Mouse (Mus musculus) heart, postnatal 4 days (tissue): ENCODE measurements around the gene Olfr73. TPM values are rescaled to one million over a fixed set of nuclear protein-coding genes. Genes with fewer than 3 reads are reported as not detected.
"Not testable (repeated sequence)": the region's sequence is repeated elsewhere in the genome, so short reads cannot be mapped to it uniquely, and the experiment has no call there.

ENCODE experiments used
- DNase-seq: peaks from one replicate; pipeline ENCODE4 v3.0.0; 2021
- total RNA-seq, 2 experiments: library from RNA; stranded (reverse); gene quantifications; 2 replicates each; pipeline ENCODE4 v1.2.3; 2021

Gene Olfr73
- total RNA-seq = not detected

DNA sequence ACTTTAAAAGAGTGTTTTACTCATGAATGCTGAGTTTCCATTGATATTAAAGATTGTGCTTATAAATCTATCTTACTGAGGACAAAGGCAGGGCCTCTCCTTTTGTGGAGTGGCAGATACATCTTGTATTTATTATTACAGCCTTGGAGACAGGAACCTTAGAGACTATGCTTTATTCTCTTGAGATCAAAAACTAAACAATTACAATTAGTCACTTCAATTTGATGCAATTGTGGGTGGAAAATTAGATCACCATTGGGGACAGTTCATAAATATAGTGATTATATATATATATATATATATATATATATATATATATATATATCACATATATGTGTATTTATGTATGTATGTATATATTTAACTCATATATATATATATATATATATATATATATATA lies at the start of gene Olfr73:
TSS of gene Olfr73 (minus strand) at position 101 of the 400 bp plus-strand sequence.
- no peak for DNase-seq

DNA sequence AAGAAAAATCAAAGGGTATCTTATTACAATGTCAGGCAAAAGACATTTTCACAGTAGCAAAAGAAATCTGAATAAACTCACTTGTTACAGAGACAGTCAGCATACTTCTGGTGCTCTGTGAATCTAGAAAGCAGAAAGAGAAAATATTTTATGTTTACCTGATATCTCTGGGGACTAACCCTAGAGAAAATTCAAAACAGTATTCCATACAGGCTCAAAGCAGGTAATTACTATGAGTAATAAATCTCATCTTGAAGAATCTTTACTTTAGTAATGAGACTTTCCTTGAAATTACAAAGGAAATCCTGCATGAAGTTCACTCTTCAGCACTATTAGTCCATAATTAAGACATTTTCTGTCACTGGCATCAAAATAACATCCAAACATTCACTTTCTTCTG lies 34.2 kb upstream of the Olfr73 start, which contains the start of gene Olfr1163:
TSS of gene Olfr1163 (minus strand) at position 101 of the 400 bp plus-strand sequence.
- no peak for DNase-seq

DNA sequence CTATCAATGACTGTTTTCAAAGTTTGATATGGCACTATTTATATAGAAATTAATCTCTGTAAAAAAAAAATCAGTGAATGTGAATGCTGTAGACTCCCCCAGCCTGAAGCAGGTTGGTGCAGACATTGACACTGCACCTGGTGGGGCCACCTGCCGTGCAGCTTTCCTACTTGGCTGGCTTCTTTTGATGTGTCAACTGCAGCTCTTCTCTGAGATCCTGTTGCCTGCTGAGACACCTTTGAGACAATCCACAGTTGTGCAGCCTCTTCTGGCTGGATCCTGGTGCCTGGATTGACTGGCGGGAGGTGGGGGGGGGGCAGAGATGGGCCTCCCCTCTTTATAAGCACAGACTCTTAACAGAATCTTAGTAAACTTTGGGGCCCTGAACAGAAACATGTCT lies 26.1 kb upstream of the Olfr73 start:
- DNase-seq = no peak

DNA sequence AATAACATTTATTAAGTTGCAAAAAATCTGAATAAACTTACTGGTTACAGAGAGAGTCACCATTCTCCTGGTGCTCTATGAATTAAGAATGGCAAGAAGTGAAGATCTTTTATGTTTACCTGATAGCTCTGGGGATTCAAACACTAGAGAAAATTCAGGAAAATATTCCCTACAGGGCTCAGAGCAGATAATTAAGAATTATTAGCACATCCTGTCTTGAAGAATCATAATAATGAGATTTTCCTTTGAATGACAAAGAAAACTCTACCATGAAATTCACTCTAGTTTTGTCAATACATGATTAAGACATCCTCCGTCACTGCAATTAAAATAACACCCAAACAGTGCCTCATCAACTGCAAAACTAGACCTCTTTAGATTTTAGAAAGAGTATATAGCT lies 13.5 kb upstream of the Olfr73 start, which contains the start of gene Olfr1162:
TSS of gene Olfr1162 (minus strand) at position 101 of the 400 bp plus-strand sequence.
- no peak for DNase-seq

DNA sequence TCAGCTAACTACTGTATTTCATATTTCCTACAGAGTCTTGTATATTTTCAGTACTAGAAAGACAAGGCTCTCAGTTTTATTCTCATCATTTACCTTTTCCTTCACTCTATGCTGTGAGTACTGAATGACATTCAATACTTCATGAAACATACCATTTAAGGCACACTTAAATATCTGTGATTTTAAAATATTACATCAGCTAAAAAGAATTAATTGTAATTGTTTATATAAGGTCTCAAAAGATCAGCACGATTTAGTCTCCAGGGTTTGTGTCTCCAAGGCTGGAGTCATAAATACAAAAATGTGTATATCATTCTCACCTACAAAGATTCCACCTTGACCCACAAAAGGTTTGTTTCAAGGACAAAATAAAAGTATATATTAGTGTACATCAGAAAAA lies 15.0 kb downstream of the Olfr73 start, which contains the start of gene Olfr1161:
TSS of gene Olfr1161 (plus strand) at position 301 of the 400 bp plus-strand sequence.
- not testable (repeated sequence) for DNase-seq

DNA sequence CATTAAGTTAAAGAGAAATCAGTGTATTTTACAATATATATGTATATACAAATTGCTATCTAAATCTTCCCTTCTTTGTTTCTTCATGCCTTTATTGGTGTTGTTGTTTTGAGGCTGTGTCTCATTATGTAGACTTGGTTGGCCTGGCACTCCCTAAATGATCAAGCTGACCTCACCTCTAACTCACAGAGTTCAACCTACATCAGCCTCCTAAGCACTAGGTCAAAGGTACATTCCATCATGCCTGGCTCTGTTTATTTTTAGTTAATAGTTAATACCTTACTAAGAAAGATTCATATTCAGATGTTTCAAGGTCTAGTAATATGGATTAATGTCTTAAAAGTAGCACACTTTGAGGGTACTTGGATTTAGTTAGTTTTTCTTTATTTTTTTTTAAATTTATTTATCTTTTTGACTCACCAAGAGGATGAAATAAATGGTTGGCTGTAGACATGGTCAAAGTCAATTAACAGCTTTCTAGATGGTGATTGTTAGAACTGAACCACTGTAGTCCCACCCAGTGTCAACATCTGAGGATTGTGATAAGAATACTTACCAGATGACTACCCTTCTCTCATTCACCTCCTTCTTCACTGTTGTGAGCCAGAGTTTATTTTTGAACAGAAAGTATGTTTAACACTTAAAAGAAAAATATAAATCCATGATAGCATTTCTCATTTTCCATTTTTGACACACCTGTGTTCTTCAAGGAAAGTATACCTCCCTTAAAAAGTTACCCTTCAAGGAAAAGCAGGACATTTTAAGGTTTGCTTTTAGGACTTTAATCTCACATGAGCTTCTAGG lies 29.8 kb downstream of the Olfr73 start, which contains the start of gene Olfr1160:
TSS of gene Olfr1160 (minus strand) at position 754 of the 804 bp plus-strand sequence.
- no peak for DNase-seq

DNA sequence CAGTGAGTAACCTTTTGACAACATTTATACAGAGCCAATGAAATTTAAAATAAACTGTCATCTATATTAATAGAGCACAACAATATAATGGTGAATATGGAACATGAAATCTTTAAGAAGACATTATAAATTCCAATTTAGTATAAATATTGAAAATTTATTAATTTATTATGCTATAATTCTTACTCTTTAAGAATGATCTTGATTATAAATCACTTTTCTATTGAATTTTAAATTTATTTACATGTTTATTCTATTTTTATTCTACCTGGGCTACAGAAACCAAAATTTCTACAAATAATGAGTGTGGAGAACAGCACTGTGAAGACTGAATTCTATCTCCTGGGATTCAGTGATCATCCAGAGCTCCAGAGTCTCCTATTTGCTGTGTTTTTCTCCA lies 47.7 kb downstream of the Olfr73 start, which contains the start of gene Olfr1158:
TSS of gene Olfr1158 (plus strand) at position 301 of the 400 bp plus-strand sequence.
- no peak for DNase-seq

Other genes starting within 250 kb of the Olfr73 start
- not detected for gene Olfr1143, start 237.1 kb downstream of the Olfr73 start, total RNA-seq
- gene Olfr1145, start 227.9 kb downstream of the Olfr73 start, total RNA-seq = not detected
- gene Olfr1148, start 207.2 kb downstream of the Olfr73 start, total RNA-seq = not detected
- gene Olfr1150-ps1, start 193.7 kb downstream of the Olfr73 start, total RNA-seq = not detected
- not detected for gene Olfr1151, start 181.8 kb downstream of the Olfr73 start, total RNA-seq
- gene Olfr1152, start 171.2 kb downstream of the Olfr73 start, total RNA-seq = not detected
- not detected for gene Olfr1153, start 142.7 kb downstream of the Olfr73 start, total RNA-seq
- not detected for gene Olfr1154, start 132.5 kb downstream of the Olfr73 start, total RNA-seq
- not detected for gene Olfr1155, start 92.6 kb downstream of the Olfr73 start, total RNA-seq
- gene Olfr1156, start 84.6 kb downstream of the Olfr73 start, total RNA-seq = not detected
- gene Olfr1157, start 69.4 kb downstream of the Olfr73 start, total RNA-seq = not detected
- not detected for gene Olfr74, start 63.0 kb downstream of the Olfr73 start, total RNA-seq
- not detected for gene Olfr1158, start 47.6 kb downstream of the Olfr73 start, total RNA-seq
- not detected for gene Olfr1160, start 29.4 kb downstream of the Olfr73 start, total RNA-seq
- not detected for gene Olfr1161, start 14.9 kb downstream of the Olfr73 start, total RNA-seq
- not detected for gene Olfr1162, start 13.4 kb upstream of the Olfr73 start, total RNA-seq
- gene Olfr1163, start 34.1 kb upstream of the Olfr73 start, total RNA-seq = not detected
- not detected for gene Olfr1164, start 56.3 kb upstream of the Olfr73 start, total RNA-seq
- not detected for gene Olfr1166, start 90.6 kb upstream of the Olfr73 start, total RNA-seq
- not detected for gene Olfr1167, start 117.5 kb upstream of the Olfr73 start, total RNA-seq
- not detected for gene Olfr1168, start 144.2 kb upstream of the Olfr73 start, total RNA-seq
- gene Olfr1170, start 190.6 kb upstream of the Olfr73 start, total RNA-seq = not detected
- not detected for gene Olfr1173, start 242.2 kb upstream of the Olfr73 start, total RNA-seq